ENCODE assay signal across 8 mouse cellular contexts in genomic region chr5:139364260-139364910, GRCm38 (mm10). TPM values are rescaled to one million over a fixed set of nuclear protein-coding genes. Genes with fewer than 3 reads are reported as not detected.
DNase-seq lines count a peak whose midpoint lies in the region; ATAC-seq lines count a peak whose summit lies in the region.

No protein-coding gene starts in this region.

- H3K27ac ChIP-seq in lung, embryonic 16.5 days (ENCODE audit: low read length): peak overlapping the region; percentile 81

- H3K27me3 ChIP-seq in lung, embryonic 16.5 days (ENCODE audit: control insufficient read depth, insufficient read depth, low read depth, low read length): no peaks in the 10 kb centered on the region

- 0 out of 2 replicates have a peak, but pooled peaks cover 3% of the 10 kb centered on the region for H3K36me3 ChIP-seq in lung, embryonic 16.5 days (ENCODE audit: control insufficient read depth, insufficient read depth, low read length)

- no peaks in the 10 kb centered on the region for H3K9me3 ChIP-seq in lung, embryonic 16.5 days (ENCODE audit: control insufficient read depth, low read length)

- H3K4me2 ChIP-seq in lung, embryonic 16.5 days (ENCODE audit: low read depth, low read length): peak overlapping the region; percentile 6; the same call in 1 of the 2 replicates

- H3K4me1 ChIP-seq in lung, embryonic 16.5 days (replicated peaks; ENCODE audit: control insufficient read depth, insufficient read depth, low read length): peaks cover 14% of the 10 kb centered on the region

- WGBS in lung, embryonic 16.5 days: 19% methylated on average over 12 of the region's 12 CpGs

- H3K9ac ChIP-seq in lung, embryonic 16.5 days (ENCODE audit: low read length): peak overlapping the region; percentile 39

- DNase-seq in ES-CJ7 (ENCODE audit: low read depth, low spot score): peak; percentile 69
- peak; percentile 86 to 94 for DNase-seq in cerebellum, adult 18-20 months
- peak; percentile 84 for DNase-seq in forelimb bud, embryonic 11.5 days (ENCODE audit: low read depth, low spot score)
- DNase-seq in layer of hippocampus, adult 9-10 months (ENCODE audit: low spot score): peak; percentile 93
- DNase-seq in ovary, adult 18-20 months (ENCODE audit: low spot score): peak; percentile 46
- DNase-seq in thymus, postnatal 0 days (ENCODE audit: low spot score): peak; percentile 82

- H3K4me3 ChIP-seq in lung, embryonic 16.5 days (ENCODE audit: low read length): no peak overlapping the region

- peak; percentile 68 to 80 for ATAC-seq in hematopoietic stem cell, adult 5-6 weeks (replicated peaks in 1 of 2; ENCODE audit: insufficient read depth in 1 of 2, low FRiP score in 2 of 2, low TSS enrichment in 1 of 2, low read depth in 1 of 2, poor library complexity in 2 of 2, severe bottlenecking in 2 of 2)
- ATAC-seq in lung, embryonic 16.5 days (ENCODE audit: low read depth): peak; percentile 63

RNA-seq across cellular contexts. Expression of gene Cyp2w1, which starts 12.0 kb away (rescaled TPM):
- not detected in 2 replicates for total RNA-seq in hematopoietic stem cell, adult 5-6 weeks (2017)
- 0.18 and 0.33 TPM in 2 replicates for polyA plus RNA-seq in lung, embryonic 16.5 days (2015; fragmentation: Nextera tagmentation; extraction: Ambion mirVana)
- polyA plus RNA-seq in thymus, postnatal 0 days (2015; fragmentation: Nextera tagmentation; extraction: Ambion mirVana): not detected in 2 replicates

RNA-seq across cellular contexts. Expression of gene Gpr146, which starts 13.1 kb away (rescaled TPM):
- 11.2 and 11.8 TPM in 2 replicates for total RNA-seq in hematopoietic stem cell, adult 5-6 weeks (2017)
- polyA plus RNA-seq in lung, embryonic 16.5 days (2015; fragmentation: Nextera tagmentation; extraction: Ambion mirVana): 6.6 and 8.6 TPM in 2 replicates
- 5.5 and 7.4 TPM in 2 replicates for polyA plus RNA-seq in thymus, postnatal 0 days (2015; fragmentation: Nextera tagmentation; extraction: Ambion mirVana)

RNA-seq across cellular contexts. Expression of gene Cox19, which starts 13.2 kb away (rescaled TPM):
- total RNA-seq in hematopoietic stem cell, adult 5-6 weeks (2017): 14.9 and 18.7 TPM in 2 replicates
- 79.8 and 94.4 TPM in 2 replicates for polyA plus RNA-seq in lung, embryonic 16.5 days (2015; fragmentation: Nextera tagmentation; extraction: Ambion mirVana)
- polyA plus RNA-seq in thymus, postnatal 0 days (2015; fragmentation: Nextera tagmentation; extraction: Ambion mirVana): 110 and 112 TPM in 2 replicates

RNA-seq across cellular contexts. Expression of gene Adap1, which starts 39.0 kb away (rescaled TPM):
- total RNA-seq in hematopoietic stem cell, adult 5-6 weeks (2017): 19.4 and 29.0 TPM in 2 replicates
- polyA plus RNA-seq in lung, embryonic 16.5 days (2015; fragmentation: Nextera tagmentation; extraction: Ambion mirVana): 1.7 and 1.9 TPM in 2 replicates
- polyA plus RNA-seq in thymus, postnatal 0 days (2015; fragmentation: Nextera tagmentation; extraction: Ambion mirVana): 3.1 TPM in 2 replicates

RNA-seq across cellular contexts. Expression of gene C130050O18Rik, which starts 40.7 kb away (rescaled TPM):
- 2.1 and 3.3 TPM in 2 replicates for total RNA-seq in hematopoietic stem cell, adult 5-6 weeks (2017)
- polyA plus RNA-seq in lung, embryonic 16.5 days (2015; fragmentation: Nextera tagmentation; extraction: Ambion mirVana): 1.3 and 1.7 TPM in 2 replicates
- polyA plus RNA-seq in thymus, postnatal 0 days (2015; fragmentation: Nextera tagmentation; extraction: Ambion mirVana): 0.54 and 0.79 TPM in 2 replicates
